Comparison of ENCODE assay signal across 42 mouse cellular contexts in the genomic region with DNA sequence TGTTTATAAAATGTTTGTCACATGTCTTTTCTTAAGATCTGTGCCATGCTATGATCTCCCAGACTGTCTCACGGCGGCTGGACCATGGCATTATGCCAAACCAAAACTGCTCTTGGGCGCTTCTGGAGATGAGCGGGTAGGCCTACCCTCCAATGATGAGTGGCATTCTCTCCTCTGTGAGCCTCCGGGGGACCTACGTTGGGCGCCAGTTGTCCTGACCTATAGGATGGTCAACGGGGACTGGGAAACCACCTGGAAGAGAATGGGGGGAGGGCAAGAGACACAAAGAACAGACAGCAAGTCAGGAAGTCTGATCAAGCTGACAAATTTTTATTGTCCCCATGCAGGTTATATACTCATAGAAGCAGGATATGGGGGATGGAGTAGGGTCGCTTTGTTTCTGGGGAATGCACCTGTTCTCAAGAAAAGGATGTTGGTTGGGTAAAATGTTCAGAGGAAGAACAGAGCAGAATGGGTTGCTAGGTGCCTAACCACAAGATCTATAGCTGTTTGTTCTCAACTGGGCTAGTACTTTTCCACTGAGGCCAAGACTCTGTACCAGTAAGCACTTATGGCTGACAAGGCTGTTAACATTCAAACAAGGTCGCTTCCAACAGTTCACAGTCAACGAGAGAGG. TPM values are rescaled to one million over a fixed set of nuclear protein-coding genes. Genes with fewer than 3 reads are reported as not detected.
DNase-seq lines count a peak whose midpoint lies in the region; ATAC-seq and TF ChIP-seq lines count a peak whose summit lies in the region.
"Had no signal": no experiment of that assay in that cellular context is flagged by ENCODE, and none has a peak within 500 bp of the region (broad histone marks: within the 10 kb centered on the region; RNA-seq: fewer than 3 reads in every experiment).

No protein-coding gene starts in this region.

- TF ChIP-seq CTCF in kidney, adult 2 months (conservative IDR thresholded peaks at IDR 0.05; ENCODE audit: insufficient read depth, insufficient read length, low read depth, low read length), result no peak

- DNase-seq in CD4-positive, CD25-positive, alpha-beta regulatory T cell, adult 2 months (ENCODE audit: low read depth, low spot score), result peak; percentile 86
- DNase-seq in T-cell, adult 2 months (ENCODE audit: low spot score), result peak; percentile 85
- peak; percentile 63 to 66 for DNase-seq in thymus, postnatal 36 days
- DNase-seq in right cerebral cortex, postnatal 25 days, result no peak
- no peak for DNase-seq in kidney, adult 2 months
- DNase-seq in left cerebral cortex, adult 8-10 months (ENCODE audit: low spot score in 2 of 2), result no peak
- DNase-seq: adrenal gland, adult 2 months; adrenal gland, postnatal 36 days; cerebellum, adult 18-20 months; cerebellum, postnatal 10 days; forebrain, postnatal 0 days; gastrocnemius, postnatal 10 days; kidney, adult 11 months; kidney, postnatal 36 days; lung, postnatal 36 days; right cerebral cortex, postnatal 4 days had no signal

- no peaks in the 10 kb centered on the region for H3K36me3 ChIP-seq in kidney, adult 2 months (ENCODE audit: control insufficient read depth, insufficient read depth, low read length)
- H3K36me3 ChIP-seq: embryonic facial prominence, embryonic 13.5 days; forebrain, embryonic 12.5 days; hindbrain, embryonic 13.5 days; kidney, embryonic 15.5 days; limb, embryonic 13.5 days; lung, embryonic 15.5 days; midbrain, embryonic 13.5 days; neural tube, embryonic 15.5 days had no signal

- H3K27me3 ChIP-seq in kidney, adult 2 months (replicated peaks; ENCODE audit: control insufficient read depth, insufficient read depth, low read length), result no peaks in the 10 kb centered on the region
- H3K27me3 ChIP-seq: embryonic facial prominence, embryonic 13.5 days; forebrain, embryonic 12.5 days; hindbrain, embryonic 13.5 days; kidney, embryonic 15.5 days; limb, embryonic 13.5 days; lung, embryonic 15.5 days; midbrain, embryonic 13.5 days; neural tube, embryonic 15.5 days had no signal

- WGBS in kidney, adult 2 months, result 91% methylated on average over 11 of the region's 11 CpGs

- no peak overlapping the region for H3K4me3 ChIP-seq in kidney, adult 2 months (ENCODE audit: insufficient read depth, low read depth, low read length)
- H3K4me3 ChIP-seq: embryonic facial prominence, embryonic 13.5 days; forebrain, embryonic 12.5 days; hindbrain, embryonic 13.5 days; kidney, embryonic 15.5 days; layer of hippocampus, adult 2 months; left cerebral cortex, adult 2 months; limb, embryonic 13.5 days; lung, embryonic 15.5 days; megakaryocyte, embryonic 14.5 days; midbrain, embryonic 13.5 days; neural tube, embryonic 15.5 days had no signal

- no peak overlapping the region for H3K27ac ChIP-seq in kidney, adult 2 months (ENCODE audit: insufficient read depth, low read depth, low read length)
- H3K27ac ChIP-seq: embryonic facial prominence, embryonic 13.5 days; forebrain, embryonic 12.5 days; hindbrain, embryonic 13.5 days; kidney, embryonic 15.5 days; layer of hippocampus, adult 2 months; left cerebral cortex, adult 2 months; limb, embryonic 13.5 days; lung, embryonic 15.5 days; midbrain, embryonic 13.5 days; neural tube, embryonic 15.5 days had no signal

- no peak for TF ChIP-seq POLR2A in kidney, adult 2 months (IDR thresholded peaks at IDR 0.05; ENCODE audit: low read depth, low read length)

- peak; percentile 23; the same call in 1 of the 2 replicates for ATAC-seq in neutrophil, adult 5-6 weeks (ENCODE audit: extremely low read depth, insufficient number of reproducible peaks, low FRiP score, poor library complexity, severe bottlenecking)
- ATAC-seq: forebrain, postnatal 0 days; midbrain, embryonic 13.5 days; Patski had no signal

- H3K4me1 ChIP-seq in kidney, adult 2 months (ENCODE audit: control insufficient read depth, insufficient read depth, low read length), result no peaks in the 10 kb centered on the region
- H3K4me1 ChIP-seq: forebrain, embryonic 12.5 days; hindbrain, embryonic 13.5 days; kidney, embryonic 15.5 days; limb, embryonic 13.5 days; lung, embryonic 15.5 days; midbrain, embryonic 13.5 days; neural tube, embryonic 15.5 days had no signal

RNA-seq across cellular contexts. Expression of a gene that starts 9.3 kb away (rescaled TPM):
- 1.4 TPM in 1 of 2 replicates, not detected in the other for total RNA-seq in neutrophil, adult 5-6 weeks (2017)
- polyA plus RNA-seq in kidney, adult 2 months (2012; rRNA removed), result not detected in 2 replicates
- not detected for total RNA-seq in left cerebral cortex, adult 8-10 months (2022)
- total RNA-seq: adrenal gland, adult 2 months; adrenal gland, postnatal 36 days; common myeloid progenitor, adult 5-6 weeks; forebrain, postnatal 0 days; granulocyte monocyte progenitor cell, adult 5-6 weeks; heart, postnatal 25 days; layer of hippocampus, adult 2 months; layer of hippocampus, postnatal 14 days; left cerebral cortex, adult 2 months; left cerebral cortex, postnatal 36 days; MEL; monocyte, adult 5-6 weeks had no signal
- polyA plus RNA-seq: adrenal gland, adult 2 months; brain, embryonic 14.5 days; embryonic facial prominence, embryonic 13.5 days; forebrain, embryonic 12.5 days; heart, embryonic 14.5 days; hindbrain, embryonic 13.5 days; kidney, embryonic 15.5 days; limb, embryonic 13.5 days; liver, embryonic 11.5 days; liver, embryonic 16.5 days; lung, embryonic 15.5 days; midbrain, embryonic 13.5 days; neural tube, embryonic 15.5 days; Patski; stomach, embryonic 14.5 days; urinary bladder, adult 2 months had no signal

RNA-seq across cellular contexts. Expression of a gene that starts 27.4 kb away (rescaled TPM):
- 2.6 and 2.9 TPM in 2 replicates for total RNA-seq in neutrophil, adult 5-6 weeks (2017)
- polyA plus RNA-seq in kidney, adult 2 months (2012; rRNA removed), result 7.9 and 9.5 TPM in 2 replicates
- total RNA-seq in left cerebral cortex, adult 8-10 months (2022), result 1 to 10 TPM; 3.1 to 6.1 (median 4.1) TPM
- total RNA-seq: granulocyte monocyte progenitor cell, adult 5-6 weeks; MEL; monocyte, adult 5-6 weeks had no signal

RNA-seq across cellular contexts. Expression of a gene that starts 27.6 kb away (rescaled TPM):
- 16.4 and 18.2 TPM in 2 replicates for total RNA-seq in neutrophil, adult 5-6 weeks (2017)
- 32.3 and 40.8 TPM in 2 replicates for polyA plus RNA-seq in kidney, adult 2 months (2012; rRNA removed)
- 10 to 100 TPM in 2 of 4 experiments, 1 to 10 TPM in 2; 8.4 to 13.0 (median 10.4) TPM for total RNA-seq in left cerebral cortex, adult 8-10 months (2022)
- total RNA-seq: granulocyte monocyte progenitor cell, adult 5-6 weeks; MEL had no signal

RNA-seq across cellular contexts. Expression of a gene that starts 38.6 kb away (rescaled TPM):
- 0.49 and 1.0 TPM in 2 replicates for total RNA-seq in neutrophil, adult 5-6 weeks (2017)
- not detected in 2 replicates for polyA plus RNA-seq in kidney, adult 2 months (2012; rRNA removed)
- under 1 TPM in 2 of 4 experiments, not detected in 2; 0.77 to 0.84 TPM for total RNA-seq in left cerebral cortex, adult 8-10 months (2022)
- total RNA-seq: adrenal gland, adult 2 months; adrenal gland, postnatal 36 days; common myeloid progenitor, adult 5-6 weeks; forebrain, postnatal 0 days; gastrocnemius, postnatal 10 days; granulocyte monocyte progenitor cell, adult 5-6 weeks; heart, postnatal 25 days; MEL; monocyte, adult 5-6 weeks had no signal
- polyA plus RNA-seq: adrenal gland, adult 2 months; brain, embryonic 14.5 days; forebrain, embryonic 12.5 days; heart, embryonic 14.5 days; kidney, embryonic 15.5 days; liver, embryonic 11.5 days; liver, embryonic 16.5 days; lung, embryonic 15.5 days; midbrain, embryonic 13.5 days; Patski; stomach, embryonic 14.5 days; urinary bladder, adult 2 months had no signal

RNA-seq across cellular contexts. Expression of a gene that starts 44.0 kb away (rescaled TPM):
- total RNA-seq in neutrophil, adult 5-6 weeks (2017), result not detected in 2 replicates
- 0.05 and 0.56 TPM in 2 replicates for polyA plus RNA-seq in kidney, adult 2 months (2012; rRNA removed)
- total RNA-seq in left cerebral cortex, adult 8-10 months (2022), result 1 to 10 TPM in 3 of 4 experiments, under 1 TPM in 1; 0.70 to 2.1 (median 1.5) TPM
- total RNA-seq: MEL; monocyte, adult 5-6 weeks had no signal
- polyA plus RNA-seq: forebrain, embryonic 12.5 days; limb, embryonic 13.5 days; Patski; stomach, embryonic 14.5 days had no signal

Comparison
In these comparisons a context has a peak if more than half of its experiments do, and no peak if none do; other contexts are left out.
1. DNase-seq: peak in CD4-positive, CD25-positive, alpha-beta regulatory T cell, adult 2 months (single experiment), T-cell, adult 2 months (single experiment) and thymus, postnatal 36 days (2 of 2); none in right cerebral cortex, postnatal 25 days (single experiment), kidney, adult 2 months (single experiment) and left cerebral cortex, adult 8-10 months (0 of 2).